Mouse (Mus musculus): ENCODE measurements around the gene Haao. TPM values are rescaled to one million over a fixed set of nuclear protein-coding genes. Genes with fewer than 3 reads are reported as not detected.

Gene Haao
- 0.69 and 0.89 TPM in 2 replicates for polyA plus RNA-seq (2015; fragmentation: Nextera tagmentation; extraction: Ambion mirVana)

GRCm38 (mm10) chr17:83847815-83848214, at the start of gene Haao:
Gene Haao, minus strand, starts transcription at chr17:83847963.
- Histone ChIP-seq H3K27ac (no peak within 1 kb of the TSS), H3K4me3 (no peak within 1 kb of the TSS), H3K9ac (no peak within 1 kb of the TSS)

GRCm38 (mm10) chr17:83897361-83897799, 49.6 kb upstream of the Haao start:
- H3K27me3 ChIP-seq, result no peaks in the 10 kb centered on the region
- WGBS, result 58% methylated on average over 8 of the region's 8 CpGs
- no peak overlapping the region for H3K4me2 ChIP-seq
- H3K9ac ChIP-seq, result no peak overlapping the region
- no peak overlapping the region for H3K4me3 ChIP-seq
- H3K9me3 ChIP-seq, result no peaks in the 10 kb centered on the region
- peak overlapping the region; percentile 60 for H3K27ac ChIP-seq
- H3K36me3 ChIP-seq, result no peaks in the 10 kb centered on the region
- peaks cover 36% of the 10 kb centered on the region for H3K4me1 ChIP-seq
- ATAC-seq (ENCODE audit: borderline replicate concordance, extremely low read depth, low FRiP score, low TSS enrichment), result no peak

More at GRCm38 (mm10) chr17:83847815-83848214, at the start of gene Haao:
- Histone ChIP-seq H3K36me3 (no peaks in the 10 kb centered on the region), H3K4me1 (0 out of 2 replicates have a peak, but pooled peaks cover 3% of the 10 kb centered on the region), H3K4me2 (no peak within 1 kb of the TSS), H3K27me3 (no peaks in the 10 kb centered on the region), H3K9me3 (no peaks in the 10 kb centered on the region)
- 68% methylated on average over 3 of the region's 3 CpGs for WGBS
- no peak for ATAC-seq (ENCODE audit: borderline replicate concordance, extremely low read depth, low FRiP score, low TSS enrichment)

GRCm38 (mm10) chr17:83896723-83897122, 49.0 kb upstream of the Haao start:
- ATAC-seq (ENCODE audit: borderline replicate concordance, extremely low read depth, low FRiP score, low TSS enrichment), result no peak
- no peak overlapping the region for H3K4me3 ChIP-seq
- H3K27ac ChIP-seq, result no peak overlapping the region
- no peak overlapping the region for H3K4me2 ChIP-seq
- no peaks in the 10 kb centered on the region for H3K36me3 ChIP-seq
- H3K9ac ChIP-seq, result no peak overlapping the region
- H3K27me3 ChIP-seq, result no peaks in the 10 kb centered on the region
- 22% methylated on average over 10 of the region's 10 CpGs for WGBS
- H3K9me3 ChIP-seq, result no peaks in the 10 kb centered on the region
- H3K4me1 ChIP-seq, result peaks cover 32% of the 10 kb centered on the region

- peaks cover 43% of the 10 kb centered on the region for H3K4me1 ChIP-seq
- no peaks in the 10 kb centered on the region for H3K27me3 ChIP-seq
- no peak overlapping the region for H3K4me2 ChIP-seq
- no peaks in the 10 kb centered on the region for H3K36me3 ChIP-seq
- no peak overlapping the region for H3K9ac ChIP-seq
- no peak overlapping the region for H3K4me3 ChIP-seq
- H3K27ac ChIP-seq, result peak overlapping the region; percentile 13; the same call in 1 of the 2 replicates
- no peaks in the 10 kb centered on the region for H3K9me3 ChIP-seq
- 55% methylated on average over 8 of the region's 8 CpGs for WGBS
- ATAC-seq (ENCODE audit: borderline replicate concordance, extremely low read depth, low FRiP score, low TSS enrichment), result 0 out of 2 replicates have a peak, but pooled peaks have one; percentile 28
Observed at GRCm38 (mm10) chr17:83895321-83895770, 47.6 kb upstream of the Haao start.

GRCm38 (mm10) chr17:83893134-83893533, 45.4 kb upstream of the Haao start:
- WGBS, result 68% methylated on average over 4 of the region's 4 CpGs
- Histone ChIP-seq H3K9me3 (no peaks in the 10 kb centered on the region), H3K4me2 (no peak overlapping the region), H3K27me3 (no peaks in the 10 kb centered on the region), H3K27ac (0 out of 2 replicates have a peak overlapping the region, but pooled peaks have one; percentile 17), H3K9ac (no peak overlapping the region), H3K36me3 (no peaks in the 10 kb centered on the region), H3K4me1 (peaks cover 54% of the 10 kb centered on the region), H3K4me3 (no peak overlapping the region)
- no peak for ATAC-seq (ENCODE audit: borderline replicate concordance, extremely low read depth, low FRiP score, low TSS enrichment)

- no peak overlapping the region for H3K27ac ChIP-seq
- H3K4me2 ChIP-seq, result no peak overlapping the region
- 79% methylated on average over 9 of the region's 9 CpGs for WGBS
- H3K9me3 ChIP-seq, result no peaks in the 10 kb centered on the region
- no peak overlapping the region for H3K4me3 ChIP-seq
- no peaks in the 10 kb centered on the region for H3K27me3 ChIP-seq
- no peaks in the 10 kb centered on the region for H3K36me3 ChIP-seq
- H3K9ac ChIP-seq, result no peak overlapping the region
- ATAC-seq (ENCODE audit: borderline replicate concordance, extremely low read depth, low FRiP score, low TSS enrichment), result no peak
- peaks cover 42% of the 10 kb centered on the region for H3K4me1 ChIP-seq
Observed at GRCm38 (mm10) chr17:83891864-83892263, 44.1 kb upstream of the Haao start.

GRCm38 (mm10) chr17:83890373-83890696, 42.6 kb upstream of the Haao start:
- H3K9ac ChIP-seq, result no peak overlapping the region
- ATAC-seq (ENCODE audit: borderline replicate concordance, extremely low read depth, low FRiP score, low TSS enrichment), result no peak
- 41% methylated on average over 5 of the region's 5 CpGs for WGBS

GRCm38 (mm10) chr17:83889691-83890372, 42.1 kb upstream of the Haao start:
- Histone ChIP-seq H3K9me3 (no peaks in the 10 kb centered on the region), H3K27me3 (no peaks in the 10 kb centered on the region), H3K4me3 (no peak overlapping the region), H3K36me3 (no peaks in the 10 kb centered on the region), H3K4me1 (peaks cover 30% of the 10 kb centered on the region), H3K27ac (peak overlapping the region; percentile 84), H3K4me2 (no peak overlapping the region), H3K9ac (no peak overlapping the region)
- ATAC-seq (ENCODE audit: borderline replicate concordance, extremely low read depth, low FRiP score, low TSS enrichment), result peak; percentile 90
- 32% methylated on average over 13 of the region's 13 CpGs for WGBS

More at GRCm38 (mm10) chr17:83890373-83890696, 42.6 kb upstream of the Haao start:
- no peak overlapping the region; the same call in 1 of the 2 replicates for H3K4me2 ChIP-seq
- H3K9me3 ChIP-seq, result no peaks in the 10 kb centered on the region
- H3K4me3 ChIP-seq, result no peak overlapping the region
- no peaks in the 10 kb centered on the region for H3K27me3 ChIP-seq
- no peaks in the 10 kb centered on the region for H3K36me3 ChIP-seq
- H3K4me1 ChIP-seq, result peaks cover 33% of the 10 kb centered on the region
- H3K27ac ChIP-seq, result peak overlapping the region; percentile 84

- Histone ChIP-seq H3K27ac (peak overlapping the region; percentile 84), H3K4me2 (no peak overlapping the region), H3K9me3 (no peaks in the 10 kb centered on the region), H3K27me3 (no peaks in the 10 kb centered on the region), H3K4me3 (no peak overlapping the region), H3K36me3 (no peaks in the 10 kb centered on the region), H3K9ac (no peak overlapping the region), H3K4me1 (peaks cover 30% of the 10 kb centered on the region)
- no peak for ATAC-seq (ENCODE audit: borderline replicate concordance, extremely low read depth, low FRiP score, low TSS enrichment)
- WGBS, result 62% methylated on average over 5 of the region's 5 CpGs
Observed at GRCm38 (mm10) chr17:83889329-83889690, 41.5 kb upstream of the Haao start.

- Histone ChIP-seq H3K27me3 (no peaks in the 10 kb centered on the region), H3K4me3 (no peak overlapping the region), H3K9ac (no peak overlapping the region), H3K36me3 (no peaks in the 10 kb centered on the region), H3K9me3 (no peaks in the 10 kb centered on the region), H3K4me2 (no peak overlapping the region), H3K4me1 (peaks cover 27% of the 10 kb centered on the region), H3K27ac (no peak overlapping the region)
- 87% methylated on average over 5 of the region's 5 CpGs for WGBS
- ATAC-seq (ENCODE audit: borderline replicate concordance, extremely low read depth, low FRiP score, low TSS enrichment), result no peak
Observed at GRCm38 (mm10) chr17:83887241-83887640, 39.5 kb upstream of the Haao start.

- Histone ChIP-seq H3K27ac (no peak overlapping the region), H3K9me3 (no peaks in the 10 kb centered on the region), H3K4me2 (no peak overlapping the region), H3K4me1 (peaks cover 22% of the 10 kb centered on the region), H3K27me3 (no peaks in the 10 kb centered on the region), H3K4me3 (no peak overlapping the region), H3K36me3 (no peaks in the 10 kb centered on the region), H3K9ac (no peak overlapping the region)
- WGBS, result 76% methylated on average over 3 of the region's 3 CpGs
- ATAC-seq (ENCODE audit: borderline replicate concordance, extremely low read depth, low FRiP score, low TSS enrichment), result no peak
Observed at GRCm38 (mm10) chr17:83886395-83886794, 38.6 kb upstream of the Haao start.

- peaks cover 16% of the 10 kb centered on the region for H3K4me1 ChIP-seq
Observed at GRCm38 (mm10) chr17:83885750-83886149, 38.0 kb upstream of the Haao start.

More at GRCm38 (mm10) chr17:83885750-83886149, 38.0 kb upstream of the Haao start:
- no peaks in the 10 kb centered on the region for H3K36me3 ChIP-seq
- no peak overlapping the region for H3K4me3 ChIP-seq
- no peak overlapping the region for H3K4me2 ChIP-seq
- no peak for ATAC-seq (ENCODE audit: borderline replicate concordance, extremely low read depth, low FRiP score, low TSS enrichment)
- H3K27me3 ChIP-seq, result no peaks in the 10 kb centered on the region
- H3K9ac ChIP-seq, result no peak overlapping the region
- H3K9me3 ChIP-seq, result no peaks in the 10 kb centered on the region
- H3K27ac ChIP-seq, result no peak overlapping the region
- WGBS, result 79% methylated on average over 5 of the region's 5 CpGs

All from lung, embryonic 15.5 days (tissue).